Mouse (Mus musculus) limb, embryonic 14.5 days (tissue): Measurements from ENCODE around the gene Lcn5. TPM values are rescaled to one million over a fixed set of nuclear protein-coding genes. Genes with fewer than 3 reads are reported as not detected.
"Not testable (repeated sequence)": the region's sequence is repeated elsewhere in the genome, so short reads cannot be mapped to it uniquely, and the experiment has no call there.

Source experiments
- ATAC-seq: fragments of 200-750 bp; cut with Nextera tagmentation; 2 replicates; pipeline ENCODE4 v1.8.0; 2017; ENCODE audit warnings: low read depth, moderate number of reproducible peaks, moderate TSS enrichment; ENCODE audit not compliant: low FRiP score
- DNase-seq: peaks from one replicate; pipeline ENCODE4 v3.0.0-alpha.2; 2015; ENCODE audit warnings: low spot score
- H3K27ac ChIP-seq: fragments of 300-500 bp; sonication (generic); replicated peaks from 2 replicates; pipeline ENCODE4 v1.5.1; 2014; ENCODE audit warnings: low read depth, mild to moderate bottlenecking, low read length, moderate library complexity, mixed read lengths
- H3K27me3 ChIP-seq: fragments of 300-500 bp; sonication (generic); 2 replicates; pipeline ENCODE4 v1.6.1; 2014; ENCODE audit warnings: low read length, mixed read lengths; ENCODE audit not compliant: control insufficient read depth, insufficient read depth
- H3K36me3 ChIP-seq: fragments of 300-500 bp; sonication (generic); 2 replicates; pipeline ENCODE4 v1.6.1; 2014; ENCODE audit warnings: mild to moderate bottlenecking, low read length, moderate library complexity, mixed read lengths; ENCODE audit not compliant: control insufficient read depth, insufficient read depth
- H3K4me1 ChIP-seq: fragments of 300-500 bp; sonication (generic); 2 replicates; pipeline ENCODE4 v1.6.1; 2014; ENCODE audit warnings: antibody characterized with exemption, low read length, mixed read lengths; ENCODE audit not compliant: control insufficient read depth, insufficient read depth
- H3K4me2 ChIP-seq: fragments of 300-500 bp; sonication (generic); replicated peaks from 2 replicates; pipeline ENCODE4 v1.6.1; 2014; ENCODE audit warnings: low read depth, mild to moderate bottlenecking, low read length, moderate library complexity; ENCODE audit not compliant: severe bottlenecking
- H3K4me3 ChIP-seq: fragments of 300-500 bp; sonication (generic); replicated peaks from 2 replicates; pipeline ENCODE4 v1.5.1; 2014; ENCODE audit warnings: low read length
- H3K9ac ChIP-seq: fragments of 300-500 bp; sonication (generic); 2 replicates; pipeline ENCODE4 v1.6.1; 2014; ENCODE audit warnings: mild to moderate bottlenecking, low read depth, low read length, moderate library complexity; ENCODE audit not compliant: severe bottlenecking
- H3K9me3 ChIP-seq: fragments of 300-500 bp; sonication (generic); 2 replicates; pipeline ENCODE4 v1.6.1; 2016; ENCODE audit warnings: low read length; ENCODE audit not compliant: control insufficient read depth
- POLR2A ChIP-seq: fragments of 200-500 bp; IDR thresholded peaks from 2 replicates; pipeline ENCODE4 v1.8.0; 2012; ENCODE audit warnings: inconsistent platforms, mild to moderate bottlenecking, moderate library complexity, borderline replicate concordance; ENCODE audit not compliant: insufficient read depth, insufficient read length; ENCODE audit errors: extremely low read depth
- WGBS: fragments of 180-500 bp; shearing (Covaris S2); extraction: QIAGEN DNeasy Blood & Tissue Kit; methylation state at CpG from one replicate; pipeline ENCODE4 v1.1.7; 2014; 5-methylcytosine and 5-hydroxymethylcytosine counted together
- polyA plus RNA-seq, 2 experiments: library from polyadenylated mRNA; depleted of rRNA in 1 of 2; stranded (reverse) in 1 of 2; unstranded in 1 of 2; fragments of >200 nt; fragmentation: Nextera tagmentation in 1 of 2; extraction: Ambion mirVana in 1 of 2; gene quantifications; 2 replicates each; pipeline versions ENCODE4 v1.2.1 to v1.2.3; 2012 to 2014

Lcn5 gene
- polyA plus RNA-seq, 2 experiments: not detected

DNA sequence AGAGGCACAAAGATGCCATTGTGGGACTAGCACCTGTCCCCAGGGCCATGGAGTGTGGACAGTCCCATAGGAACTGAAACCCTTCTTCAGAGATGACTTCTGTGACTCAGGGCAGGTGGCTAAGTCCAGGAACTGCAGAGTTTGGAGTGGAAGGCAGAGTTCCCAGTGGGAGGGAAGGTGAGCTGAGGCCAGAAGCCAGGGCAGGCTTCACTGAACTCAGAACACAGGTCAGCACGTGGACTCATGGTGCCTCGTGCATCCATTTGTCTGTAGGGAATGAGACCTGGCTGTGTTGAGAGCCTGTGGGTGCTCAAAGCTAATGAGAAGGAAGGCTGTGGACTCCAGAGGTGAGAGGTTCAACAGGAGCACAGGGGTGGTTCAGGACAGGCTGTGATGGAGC lies 40.9 kb downstream of the Lcn5 start:
- no peaks in the 10 kb centered on the region for H3K4me1 ChIP-seq
- no peak overlapping the region for H3K9ac ChIP-seq
- H3K4me2 ChIP-seq: no peak overlapping the region
- no peaks in the 10 kb centered on the region for H3K9me3 ChIP-seq
- no peak overlapping the region for H3K27ac ChIP-seq
- TF ChIP-seq POLR2A: no peak
- no peaks in the 10 kb centered on the region for H3K36me3 ChIP-seq
- no peaks in the 10 kb centered on the region for H3K27me3 ChIP-seq
- ATAC-seq (no peak), DNase-seq (no peak)
- no peak overlapping the region for H3K4me3 ChIP-seq
- WGBS: 89% methylated on average over 2 of the region's 2 CpGs

DNA sequence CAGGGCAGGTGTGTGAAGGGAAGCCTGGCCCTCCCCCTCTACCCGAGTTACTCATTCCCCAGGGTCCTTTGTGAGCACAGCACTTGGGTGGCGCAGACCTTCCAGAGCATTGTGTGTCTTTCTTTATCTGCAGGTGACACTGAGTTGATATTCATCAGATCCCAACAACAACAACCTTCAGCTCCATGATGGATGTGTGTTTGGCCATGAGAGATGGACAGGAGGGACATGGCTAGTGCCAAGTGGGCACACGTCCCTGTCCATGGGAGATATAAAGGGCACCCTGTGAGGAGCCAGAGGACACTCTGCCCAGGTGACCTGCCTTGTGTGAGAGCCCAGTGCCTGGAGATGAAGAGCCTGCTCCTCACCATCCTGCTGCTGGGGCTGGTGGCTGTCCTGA lies 42.0 kb downstream of the Lcn5 start, which contains the start of gene Obp2a:
Obp2a (plus strand) TSS at position 301 of the 400 bp plus-strand sequence.
- DNase-seq, H3K9ac ChIP-seq, H3K27me3 ChIP-seq, H3K27ac ChIP-seq, H3K9me3 ChIP-seq, H3K4me3 ChIP-seq, H3K4me1 ChIP-seq, H3K4me2 ChIP-seq, H3K36me3 ChIP-seq, ATAC-seq: not testable (repeated sequence)
- WGBS: 77% methylated on average over 3 of the region's 3 CpGs

DNA sequence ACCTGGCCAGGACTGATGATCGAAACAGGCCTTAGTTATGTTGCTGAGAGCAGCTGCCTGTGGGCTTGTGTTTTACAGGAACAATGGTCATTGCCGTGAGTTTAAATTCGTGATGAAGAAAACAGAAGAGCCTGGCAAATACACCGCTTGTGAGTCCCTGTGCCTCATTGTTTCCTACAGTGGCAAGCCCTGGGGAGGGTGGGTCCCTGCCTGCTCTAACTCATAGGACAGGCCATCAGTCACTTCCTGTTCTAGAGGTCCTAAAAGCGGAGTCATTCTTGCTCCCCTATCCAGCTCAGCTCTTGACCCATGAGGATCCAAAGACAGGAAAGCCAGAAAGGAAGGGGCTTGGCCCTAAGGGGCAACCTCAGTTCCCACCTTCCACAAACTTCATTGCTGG lies 43.2 kb downstream of the Lcn5 start:
- no peak for ATAC-seq
- Histone ChIP-seq H3K27me3 (no peaks in the 10 kb centered on the region), H3K9ac (no peak overlapping the region), H3K4me2 (no peak overlapping the region), H3K4me1 (no peaks in the 10 kb centered on the region), H3K36me3 (no peaks in the 10 kb centered on the region), H3K27ac (no peak overlapping the region), H3K9me3 (no peaks in the 10 kb centered on the region), H3K4me3 (no peak overlapping the region)
- no peak for DNase-seq
- WGBS: 67% methylated on average over 5 of the region's 5 CpGs
- no peak for TF ChIP-seq POLR2A

DNA sequence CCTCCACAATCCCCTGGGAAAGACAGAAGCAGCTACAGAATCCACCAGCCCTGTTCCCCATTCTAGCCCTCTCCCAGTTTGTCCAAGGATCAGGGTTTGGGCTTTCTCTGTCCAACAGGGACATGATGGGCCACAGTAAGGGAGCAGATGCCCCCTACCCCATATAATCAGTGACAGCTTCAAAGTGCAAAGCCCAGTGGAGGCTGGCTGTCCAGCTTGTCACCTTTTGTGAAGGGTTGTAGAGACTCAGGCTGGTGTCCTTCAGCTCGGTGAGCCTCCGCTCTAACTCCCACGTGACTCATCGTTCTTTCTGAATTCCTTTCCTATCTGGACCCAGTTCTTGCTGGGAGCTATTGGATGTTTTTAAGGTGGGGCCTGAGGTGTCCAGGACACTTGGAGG lies 46.0 kb downstream of the Lcn5 start:
- H3K4me1 ChIP-seq: peaks cover 6% of the 10 kb centered on the region; the same call in 1 of the 2 replicates

DNA sequence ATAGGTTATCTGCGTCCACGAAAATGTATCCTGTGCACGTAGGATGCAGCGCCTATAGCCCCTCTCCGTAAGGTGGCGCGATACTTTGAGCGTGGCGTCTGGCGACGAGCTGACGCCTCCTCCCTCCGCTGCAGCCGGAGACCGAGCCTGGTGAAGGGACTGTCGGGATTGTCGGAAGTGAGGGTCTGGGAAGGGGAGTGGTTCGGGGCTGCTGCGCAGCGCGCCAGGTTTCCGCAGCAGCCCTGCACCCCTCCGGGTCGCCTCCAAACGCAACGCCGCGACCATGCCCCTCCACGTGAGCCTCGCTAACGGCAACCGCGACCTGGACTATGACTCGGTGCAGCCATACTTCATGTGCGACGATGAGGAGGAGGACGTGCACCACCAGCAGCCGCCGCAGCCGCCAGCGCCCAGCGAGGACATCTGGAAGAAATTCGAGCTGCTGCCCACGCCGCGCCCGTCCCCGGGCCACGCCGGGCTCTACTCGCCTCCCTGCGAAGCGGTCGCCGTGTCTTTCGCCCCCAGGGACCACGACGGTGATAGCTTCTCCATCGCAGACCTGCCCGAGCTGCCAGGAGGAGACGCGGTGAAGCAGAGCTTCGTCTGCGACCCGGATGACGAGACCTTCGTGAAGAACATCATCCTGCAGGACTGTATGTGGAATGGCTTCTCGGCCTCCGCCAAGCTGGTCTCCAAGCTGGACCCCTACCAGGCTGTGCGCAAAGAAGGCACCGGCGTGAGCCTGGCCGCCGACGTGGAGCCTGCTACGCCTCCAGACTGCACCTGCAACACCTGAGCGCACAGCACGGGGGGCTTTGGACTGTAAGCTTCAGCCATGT lies 49.1 kb downstream of the Lcn5 start, which contains the start of gene Bmyc:
Bmyc (plus strand) TSS at position 97 of the 839 bp plus-strand sequence.
- Histone ChIP-seq H3K27ac (peak within 1 kb of the TSS; percentile 77), H3K4me2 (peak within 1 kb of the TSS; percentile 91), H3K4me3 (peak within 1 kb of the TSS; percentile 65), H3K9ac (peak within 1 kb of the TSS; percentile 73), H3K27me3 (no peaks in the 10 kb centered on the region), H3K9me3 (no peaks in the 10 kb centered on the region), H3K4me1 (peaks cover 6% of the 10 kb centered on the region; the same call in 1 of the 2 replicates), H3K36me3 (no peaks in the 10 kb centered on the region)
- TF ChIP-seq POLR2A: 0 out of 2 replicates have a peak, but pooled peaks have one; percentile 43
- DNase-seq: peak; percentile 83
- under 1% methylated on average over 63 of the region's 78 CpGs for WGBS
- peak; percentile 92 for ATAC-seq

More for the DNA sequence above, 46.0 kb downstream of the Lcn5 start:
- 80% methylated on average over 4 of the region's 4 CpGs for WGBS
- H3K4me3 ChIP-seq: no peak overlapping the region
- ATAC-seq (no peak), DNase-seq (no peak)
- no peak overlapping the region for H3K4me2 ChIP-seq
- no peak for TF ChIP-seq POLR2A
- no peak overlapping the region for H3K9ac ChIP-seq
- no peak overlapping the region for H3K27ac ChIP-seq
- no peaks in the 10 kb centered on the region for H3K9me3 ChIP-seq
- H3K36me3 ChIP-seq: no peaks in the 10 kb centered on the region
- no peaks in the 10 kb centered on the region for H3K27me3 ChIP-seq
